Mouse (Mus musculus) CH12.LX (cell line): Measurements from ENCODE around the gene Pdha2. TPM values are rescaled to one million over a fixed set of nuclear protein-coding genes. Genes with fewer than 3 reads are reported as not detected.

Experiments
- DNase-seq: peaks from one replicate; pipeline ENCODE4 v3.0.0-alpha.2; 2013; ENCODE audit errors: extremely low read depth
- H3K27ac ChIP-seq: 2 replicates; pipeline ENCODE4 v1.5.1; 2012; ENCODE audit warnings: low read depth, mild to moderate bottlenecking, control low read depth, moderate library complexity; ENCODE audit not compliant: insufficient read depth
- H3K27me3 ChIP-seq: replicated peaks from 2 replicates; pipeline ENCODE3; 2012; ENCODE audit warnings: inconsistent platforms
- H3K36me3 ChIP-seq, 2 experiments: replicated peaks in 1 of 2; 2 replicates each; pipeline versions ENCODE3 to v1.6.1; 2012; ENCODE audit warnings: inconsistent platforms in 1 of 2, low read length in 1 of 2, mild to moderate bottlenecking in 1 of 2, mixed read lengths in 1 of 2, moderate library complexity in 1 of 2; ENCODE audit not compliant: control insufficient read depth in 1 of 2, insufficient read depth in 1 of 2
- H3K4me1 ChIP-seq, 2 experiments: 2 replicates each; pipeline ENCODE4 v1.6.1; 2012; ENCODE audit warnings: inconsistent platforms in 1 of 2, moderate library complexity in 1 of 2; ENCODE audit not compliant: insufficient read depth in 2 of 2, control insufficient read depth in 1 of 2
- H3K4me2 ChIP-seq: 2 replicates; pipeline ENCODE4 v1.6.1; 2012; ENCODE audit warnings: low read depth, mild to moderate bottlenecking, control low read depth; ENCODE audit not compliant: poor library complexity, insufficient read depth, severe bottlenecking
- H3K4me3 ChIP-seq, 3 experiments: fragments of 150-350 bp in 1 of 3; sonication (generic) in 1 of 3; replicated peaks in 1 of 3; 2 replicates each; pipeline versions ENCODE3 to v1.5.1; 2011 to 2012; ENCODE audit warnings: low read depth in 2 of 3, low read length in 2 of 3, mild to moderate bottlenecking in 2 of 3, moderate library complexity in 2 of 3, control low read depth in 1 of 3, improper control_type of control experiment in 1 of 3, inconsistent platforms in 1 of 3, mixed read lengths in 1 of 3; ENCODE audit not compliant: poor library complexity in 1 of 3
- H3K79me2 ChIP-seq: replicated peaks from 2 replicates; pipeline ENCODE4 v1.6.1; 2012; ENCODE audit warnings: mild to moderate bottlenecking, moderate library complexity; ENCODE audit not compliant: control insufficient read depth, poor library complexity, insufficient read depth, severe bottlenecking; ENCODE audit errors: extremely low read depth
- H3K9ac ChIP-seq: 2 replicates; pipeline ENCODE4 v1.6.1; 2012; ENCODE audit warnings: low read depth, mild to moderate bottlenecking, control low read depth, moderate library complexity; ENCODE audit not compliant: insufficient read depth
- H3K9me3 ChIP-seq: replicated peaks from 2 replicates; pipeline ENCODE3; 2012; ENCODE audit warnings: low read length, inconsistent platforms, mixed read lengths
- BHLHE40 ChIP-seq: IDR thresholded peaks from 2 replicates; pipeline ENCODE4 v1.6.1; 2011; ENCODE audit warnings: mild to moderate bottlenecking, low read depth, low read length, improper control_type of control experiment
- CHD2 ChIP-seq: IDR thresholded peaks from 2 replicates; pipeline ENCODE4 v1.6.1; 2011; ENCODE audit warnings: low read length, improper control_type of control experiment
- E2F4 ChIP-seq: IDR thresholded peaks from 2 replicates; pipeline ENCODE4 v1.6.1; 2011; ENCODE audit warnings: low read depth, low read length, improper control_type of control experiment; ENCODE audit not compliant: insufficient replicate concordance
- ELF1 ChIP-seq: IDR thresholded peaks from 2 replicates; pipeline ENCODE4 v1.6.1; 2014; ENCODE audit warnings: low read depth, mild to moderate bottlenecking, inconsistent platforms, low read length, improper control_type of control experiment
- ETS1 ChIP-seq: conservative IDR thresholded peaks from 2 replicates; pipeline ENCODE4 v1.6.1; 2012; ENCODE audit warnings: low read depth, mild to moderate bottlenecking, inconsistent platforms, low read length, improper control_type of control experiment, moderate library complexity
- HCFC1 ChIP-seq: IDR thresholded peaks from 2 replicates; pipeline ENCODE4 v1.6.1; 2012; ENCODE audit warnings: low read depth, mild to moderate bottlenecking, inconsistent platforms, low read length, improper control_type of control experiment
- JUN ChIP-seq: IDR thresholded peaks from 2 replicates; pipeline ENCODE4 v1.6.1; 2011; ENCODE audit warnings: low read depth, mild to moderate bottlenecking, low read length, improper control_type of control experiment, moderate library complexity; ENCODE audit not compliant: insufficient read depth
- JUND ChIP-seq: conservative IDR thresholded peaks from 2 replicates; pipeline ENCODE4 v1.6.1; 2011; ENCODE audit warnings: low read depth, low read length, improper control_type of control experiment
- MAFK ChIP-seq: IDR thresholded peaks from 2 replicates; pipeline ENCODE4 v1.6.1; 2011; ENCODE audit warnings: low read length, improper control_type of control experiment; ENCODE audit not compliant: insufficient replicate concordance
- MAX ChIP-seq: IDR thresholded peaks from 2 replicates; pipeline ENCODE4 v1.6.1; 2011; ENCODE audit warnings: low read length, improper control_type of control experiment
- MAZ ChIP-seq: IDR thresholded peaks from 2 replicates; pipeline ENCODE4 v1.6.1; 2012; ENCODE audit warnings: low read depth, mild to moderate bottlenecking, inconsistent platforms, low read length, improper control_type of control experiment, moderate library complexity
- MEF2A ChIP-seq: IDR thresholded peaks from 2 replicates; pipeline ENCODE4 v1.6.1; 2014; ENCODE audit warnings: low read depth, mild to moderate bottlenecking, inconsistent platforms, low read length, improper control_type of control experiment, borderline replicate concordance
- MXI1 ChIP-seq: IDR thresholded peaks from 2 replicates; pipeline ENCODE4 v1.6.1; 2011; ENCODE audit warnings: mild to moderate bottlenecking, low read depth, low read length, improper control_type of control experiment
- MYC ChIP-seq: IDR thresholded peaks from 2 replicates; pipeline ENCODE4 v1.6.1; 2011; ENCODE audit warnings: low read depth, mild to moderate bottlenecking, improper control_type of control experiment, low read length
- PAX5 ChIP-seq: IDR thresholded peaks from 2 replicates; pipeline ENCODE4 v1.6.1; 2012; ENCODE audit warnings: low read length, inconsistent platforms, mixed read lengths
- POLR2A ChIP-seq: IDR thresholded peaks from 2 replicates; pipeline ENCODE4 v1.6.1; 2011; ENCODE audit warnings: low read depth, mild to moderate bottlenecking, improper control_type of control experiment, low read length
- RAD21 ChIP-seq: IDR thresholded peaks from 2 replicates; pipeline ENCODE4 v1.6.1; 2011; ENCODE audit warnings: low read depth, mild to moderate bottlenecking, low read length, improper control_type of control experiment, moderate library complexity
- RCOR1 ChIP-seq: conservative IDR thresholded peaks from 2 replicates; pipeline ENCODE4 v1.6.1; 2012; ENCODE audit warnings: low read depth, mild to moderate bottlenecking, inconsistent platforms, low read length, improper control_type of control experiment
- SIN3A ChIP-seq: IDR thresholded peaks from 2 replicates; pipeline ENCODE4 v1.6.1; 2012; ENCODE audit warnings: low read length, improper control_type of control experiment, inconsistent platforms
- TBP ChIP-seq: conservative IDR thresholded peaks from 2 replicates; pipeline ENCODE4 v1.6.1; 2011; ENCODE audit warnings: low read depth, low read length, improper control_type of control experiment
- USF1 ChIP-seq: IDR thresholded peaks from 2 replicates; pipeline ENCODE4 v1.6.1; 2014; ENCODE audit warnings: low read depth, mild to moderate bottlenecking, inconsistent platforms, low read length, improper control_type of control experiment
- ZC3H11A ChIP-seq: IDR thresholded peaks from 2 replicates; pipeline ENCODE4 v1.6.1; 2012; ENCODE audit warnings: low read depth, mild to moderate bottlenecking, inconsistent platforms, low read length, improper control_type of control experiment
- ZKSCAN1 ChIP-seq: IDR thresholded peaks from 2 replicates; pipeline ENCODE4 v1.6.1; 2012; ENCODE audit warnings: low read depth, inconsistent platforms, low read length, improper control_type of control experiment, borderline replicate concordance
- dilution Hi-C: fragments of 300-500 bp; cut with MboI; formaldehyde crosslinking; loops from 2 replicates; pipeline ENCODE4 v1.14.3; 2020; ENCODE audit warnings: low sequenced_read_pairs; ENCODE audit not compliant: extremely low pct_unique_long_range_greater_than_20kb, extremely low pct_ligation_motif_present
- in situ Hi-C: fragments of 300-500 bp; cut with MboI; formaldehyde crosslinking; loops from 3 replicates; pipeline ENCODE4 v1.14.3; 2019; ENCODE audit warnings: low sequenced_read_pairs, low pct_ligation_motif_present, low pct_unique_long_range_greater_than_20kb, mixed read lengths
- polyA plus RNA-seq: library from polyadenylated mRNA; unstranded; fragments of >175 nt; gene quantifications from 2 replicates; pipeline ENCODE4 v1.2.1, GENCODE M21; 2012; ENCODE audit warnings: low read depth; ENCODE audit not compliant: insufficient read length
- total RNA-seq, 2 experiments: library from RNA; depleted of rRNA; stranded (reverse); fragments of 300-350 nt in 1 of 2; fragments of >200 nt in 1 of 2; gene quantifications; 2 replicates each; pipeline ENCODE4 v1.2.3; 2012 to 2014

The Pdha2 gene
- total and polyA plus RNA-seq, 3 experiments: 0.04 TPM; not detected in 2

GRCm38 (mm10) chr3:141244725-141245298, 32.7 kb upstream of the Pdha2 start:
- H3K9ac ChIP-seq: no peak overlapping the region
- DNase-seq: no peak
- dilution Hi-C loops: no loop called here
- H3K27me3 ChIP-seq: no peaks in the 10 kb centered on the region
- TF ChIP-seq RAD21 (no peak), MAZ (no peak), MAX (no peak), TBP (no peak), MYC (no peak), ETS1 (no peak), CHD2 (no peak), USF1 (no peak), JUN (no peak), SIN3A (no peak), BHLHE40 (no peak), POLR2A (no peak), RCOR1 (no peak), PAX5 (no peak), MEF2A (no peak), E2F4 (no peak)
- no peak overlapping the region for H3K4me2 ChIP-seq
- H3K4me3 ChIP-seq: no peak overlapping the region
- no peaks in the 10 kb centered on the region for H3K4me1 ChIP-seq
- no peak overlapping the region for H3K27ac ChIP-seq
- in situ Hi-C loops: no loop called here
- no peaks in the 10 kb centered on the region for H3K36me3 ChIP-seq
- H3K79me2 ChIP-seq: no peaks in the 10 kb centered on the region
- H3K9me3 ChIP-seq: no peaks in the 10 kb centered on the region

DNA sequence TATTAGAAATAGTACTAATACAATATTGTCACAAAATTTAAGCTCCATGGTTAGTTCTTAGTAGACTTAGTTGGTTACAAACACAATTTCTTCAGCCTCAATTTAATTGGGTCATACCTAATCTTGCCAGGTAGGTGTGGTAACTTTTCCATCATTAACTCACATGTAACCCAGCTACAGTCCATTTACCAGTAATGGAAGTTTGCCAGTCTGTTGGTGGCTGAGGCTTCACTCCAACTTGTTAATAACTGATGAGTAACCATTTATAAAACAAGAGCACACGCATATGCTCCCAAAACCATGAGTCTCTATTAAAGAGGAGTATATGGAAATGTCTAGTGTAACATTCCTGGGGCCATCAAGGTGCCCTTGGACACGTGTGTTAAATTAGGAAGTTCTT, 25.9 kb upstream of the Pdha2 start:
- TF ChIP-seq MEF2A (no peak), ELF1 (no peak), MAZ (no peak), ZC3H11A (no peak), ZKSCAN1 (no peak), HCFC1 (no peak), RAD21 (no peak), MAFK (no peak), CHD2 (no peak), MXI1 (no peak), JUND (no peak), JUN (no peak)
- no peaks in the 10 kb centered on the region for H3K79me2 ChIP-seq
- H3K9ac ChIP-seq: no peak overlapping the region
- H3K9me3 ChIP-seq: no peaks in the 10 kb centered on the region
- in situ Hi-C loops (no loop called here), dilution Hi-C loops (no loop called here)
- H3K27me3 ChIP-seq: no peaks in the 10 kb centered on the region
- H3K36me3 ChIP-seq: no peaks in the 10 kb centered on the region
- DNase-seq: no peak
- no peak overlapping the region for H3K27ac ChIP-seq
- no peak overlapping the region for H3K4me3 ChIP-seq
- H3K4me1 ChIP-seq: no peaks in the 10 kb centered on the region
- H3K4me2 ChIP-seq: no peak overlapping the region
